Mouse (Mus musculus): Measurements from ENCODE around the gene Cog7. TPM values are rescaled to one million over a fixed set of nuclear protein-coding genes. Genes with fewer than 3 reads are reported as not detected.
A peak's percentile ranks its signal among the peaks of the same experiment; 100 is the strongest.

Gene Cog7
- polyA plus RNA-seq, 1 experiment = 39.9 TPM

DNA sequence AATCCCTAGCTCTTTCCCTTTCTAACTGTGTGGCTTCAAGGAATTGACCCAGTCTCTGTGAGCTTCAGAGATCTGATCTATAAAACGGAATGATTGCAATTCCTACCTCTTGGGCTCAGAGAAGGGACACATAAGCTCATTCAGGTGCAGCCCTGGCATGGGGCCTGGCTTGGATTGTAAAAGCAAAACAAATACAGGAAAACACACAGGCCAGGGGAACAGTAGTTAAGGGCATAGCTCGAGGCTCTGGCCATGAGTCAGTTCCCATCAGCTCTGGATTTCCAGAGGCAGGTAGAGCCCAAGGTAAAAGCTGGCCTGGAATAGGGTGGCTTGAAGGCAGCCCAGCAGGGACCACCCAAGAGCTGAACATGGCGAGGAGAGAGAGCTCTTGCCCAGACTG, 107.5 kb downstream of the Cog7 start:
- H3K36me3 ChIP-seq (ENCODE audit: control insufficient read depth, insufficient read depth, low read length) = no peaks in the 10 kb centered on the region
- peak; percentile 19 for DNase-seq
- peak overlapping the region; percentile 75 for H3K27ac ChIP-seq (ENCODE audit: insufficient read depth, low read depth, low read length)
- H3K4me1 ChIP-seq (ENCODE audit: control insufficient read depth, insufficient read depth, low read length) = no peaks in the 10 kb centered on the region
- TF ChIP-seq CTCF (conservative IDR thresholded peaks at IDR 0.05; ENCODE audit: insufficient read depth, insufficient read length, low read depth, low read length) (no peak), POLR2A (IDR thresholded peaks at IDR 0.05; ENCODE audit: low read depth, low read length) (no peak)
- 46% methylated on average over 3 of the region's 3 CpGs for WGBS
- no peaks in the 10 kb centered on the region for H3K27me3 ChIP-seq (replicated peaks; ENCODE audit: control insufficient read depth, insufficient read depth, low read length)
- no peak overlapping the region for H3K4me3 ChIP-seq (ENCODE audit: insufficient read depth, low read depth, low read length)

DNA sequence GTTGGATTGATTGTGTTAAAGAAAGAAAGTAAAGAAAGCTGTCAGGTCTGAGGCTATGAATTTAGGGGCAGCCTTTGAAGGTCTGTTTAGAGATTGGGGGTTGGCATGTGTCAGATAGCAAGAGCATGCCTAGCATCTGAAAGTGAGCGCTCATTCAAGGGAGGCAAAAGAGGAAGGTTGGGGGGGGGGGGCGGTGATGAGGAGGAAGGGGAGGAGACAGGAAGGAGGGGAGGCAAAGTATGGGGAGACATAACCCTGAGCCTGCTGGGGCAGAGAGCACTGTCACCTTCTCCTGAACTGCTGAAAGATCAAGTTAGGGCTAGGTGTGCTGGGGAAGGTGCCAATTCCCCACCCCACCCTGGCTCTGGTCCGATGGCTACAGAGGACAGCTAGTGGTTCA, 109.9 kb downstream of the Cog7 start:
- Histone ChIP-seq H3K36me3 (ENCODE audit: control insufficient read depth, insufficient read depth, low read length) (no peaks in the 10 kb centered on the region), H3K4me1 (ENCODE audit: control insufficient read depth, insufficient read depth, low read length) (no peaks in the 10 kb centered on the region), H3K4me3 (ENCODE audit: insufficient read depth, low read depth, low read length) (no peak overlapping the region), H3K27ac (ENCODE audit: insufficient read depth, low read depth, low read length) (peak overlapping the region; percentile 67; the same call in 1 of the 2 replicates), H3K27me3 (replicated peaks; ENCODE audit: control insufficient read depth, insufficient read depth, low read length) (no peaks in the 10 kb centered on the region)
- no peak for DNase-seq
- 67% methylated on average over 2 of the region's 3 CpGs for WGBS
- TF ChIP-seq CTCF (conservative IDR thresholded peaks at IDR 0.05; ENCODE audit: insufficient read depth, insufficient read length, low read depth, low read length) = no peak
- no peak for TF ChIP-seq POLR2A (IDR thresholded peaks at IDR 0.05; ENCODE audit: low read depth, low read length)

DNA sequence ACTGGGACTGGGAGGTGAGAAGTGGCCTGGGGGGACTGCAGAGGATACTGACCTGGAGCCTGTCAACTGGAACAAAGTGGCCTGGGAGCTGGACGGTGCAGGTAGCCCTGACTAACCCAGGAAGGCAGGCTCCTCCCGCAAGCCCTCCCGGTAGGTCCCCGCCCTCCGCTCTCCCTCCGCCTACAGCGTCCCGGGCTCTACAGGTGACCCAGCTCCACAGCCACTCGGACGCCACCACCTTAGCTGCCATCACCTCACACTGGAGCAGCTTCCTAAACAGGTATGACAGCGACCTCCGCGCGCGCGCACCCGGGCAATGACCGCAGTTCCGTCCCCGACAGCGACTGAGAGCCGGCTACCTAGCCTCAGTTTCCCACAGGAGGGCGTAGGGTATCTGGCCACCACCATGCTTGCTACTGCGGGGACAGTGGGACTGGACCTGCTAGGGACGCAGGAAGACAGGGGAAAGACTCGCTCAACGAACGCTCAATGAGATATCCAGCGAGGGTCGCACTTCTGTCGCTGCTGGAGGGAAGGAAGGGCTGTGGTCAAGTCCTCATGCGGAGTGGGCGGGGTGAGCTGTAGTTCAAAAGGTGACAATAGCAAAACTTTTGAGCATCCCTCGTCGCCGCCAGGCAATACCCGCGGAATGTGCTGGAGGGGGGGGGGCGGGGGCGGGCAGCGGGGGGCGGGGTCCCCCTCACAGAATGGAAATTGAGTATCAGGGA, 116.5 kb downstream of the Cog7 start, which contains the start of gene Scnn1b:
Gene Scnn1b (plus strand): TSS at position 181 of the 728 bp plus-strand sequence.
- TF ChIP-seq POLR2A (IDR thresholded peaks at IDR 0.05; ENCODE audit: low read depth, low read length) = no peak
- TF ChIP-seq CTCF (conservative IDR thresholded peaks at IDR 0.05; ENCODE audit: insufficient read depth, insufficient read length, low read depth, low read length) = no peak
- peak; percentile 23 for DNase-seq
- no peaks in the 10 kb centered on the region for H3K4me1 ChIP-seq (ENCODE audit: control insufficient read depth, insufficient read depth, low read length)
- WGBS = 2% methylated on average over 35 of the region's 42 CpGs
- peak within 1 kb of the TSS; percentile 8; the same call in 1 of the 2 replicates for H3K27ac ChIP-seq (ENCODE audit: insufficient read depth, low read depth, low read length)
- no peaks in the 10 kb centered on the region for H3K36me3 ChIP-seq (ENCODE audit: control insufficient read depth, insufficient read depth, low read length)
- H3K27me3 ChIP-seq (replicated peaks; ENCODE audit: control insufficient read depth, insufficient read depth, low read length) = no peaks in the 10 kb centered on the region
- peak within 1 kb of the TSS; percentile 40 for H3K4me3 ChIP-seq (ENCODE audit: insufficient read depth, low read depth, low read length)

DNA sequence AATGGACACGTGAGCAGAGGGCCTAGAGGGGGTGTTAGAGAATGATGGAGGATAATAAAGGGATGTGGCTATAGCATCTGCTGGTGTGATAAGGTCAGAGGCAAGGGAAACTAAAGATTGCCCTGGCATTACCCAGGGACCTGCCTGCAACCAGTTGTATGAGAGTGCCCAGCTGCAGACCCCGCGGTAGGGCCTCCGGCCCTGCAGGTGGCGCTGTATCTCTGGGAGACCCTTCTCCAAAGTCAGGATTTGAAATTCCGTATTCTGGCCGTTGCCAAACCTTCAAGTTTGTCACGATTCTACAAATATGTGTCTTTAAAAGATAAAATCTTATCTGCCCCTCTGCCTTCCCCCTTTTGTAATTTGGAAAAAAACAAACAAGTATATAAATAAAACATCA, 122.6 kb downstream of the Cog7 start:
- Histone ChIP-seq H3K4me1 (ENCODE audit: control insufficient read depth, insufficient read depth, low read length) (no peaks in the 10 kb centered on the region), H3K4me3 (ENCODE audit: insufficient read depth, low read depth, low read length) (no peak overlapping the region), H3K36me3 (ENCODE audit: control insufficient read depth, insufficient read depth, low read length) (no peaks in the 10 kb centered on the region), H3K27ac (ENCODE audit: insufficient read depth, low read depth, low read length) (no peak overlapping the region), H3K27me3 (replicated peaks; ENCODE audit: control insufficient read depth, insufficient read depth, low read length) (no peaks in the 10 kb centered on the region)
- DNase-seq = no peak
- WGBS = 82% methylated on average over 8 of the region's 8 CpGs
- TF ChIP-seq CTCF (conservative IDR thresholded peaks at IDR 0.05; ENCODE audit: insufficient read depth, insufficient read length, low read depth, low read length) = no peak
- TF ChIP-seq POLR2A (IDR thresholded peaks at IDR 0.05; ENCODE audit: low read depth, low read length) = no peak

DNA sequence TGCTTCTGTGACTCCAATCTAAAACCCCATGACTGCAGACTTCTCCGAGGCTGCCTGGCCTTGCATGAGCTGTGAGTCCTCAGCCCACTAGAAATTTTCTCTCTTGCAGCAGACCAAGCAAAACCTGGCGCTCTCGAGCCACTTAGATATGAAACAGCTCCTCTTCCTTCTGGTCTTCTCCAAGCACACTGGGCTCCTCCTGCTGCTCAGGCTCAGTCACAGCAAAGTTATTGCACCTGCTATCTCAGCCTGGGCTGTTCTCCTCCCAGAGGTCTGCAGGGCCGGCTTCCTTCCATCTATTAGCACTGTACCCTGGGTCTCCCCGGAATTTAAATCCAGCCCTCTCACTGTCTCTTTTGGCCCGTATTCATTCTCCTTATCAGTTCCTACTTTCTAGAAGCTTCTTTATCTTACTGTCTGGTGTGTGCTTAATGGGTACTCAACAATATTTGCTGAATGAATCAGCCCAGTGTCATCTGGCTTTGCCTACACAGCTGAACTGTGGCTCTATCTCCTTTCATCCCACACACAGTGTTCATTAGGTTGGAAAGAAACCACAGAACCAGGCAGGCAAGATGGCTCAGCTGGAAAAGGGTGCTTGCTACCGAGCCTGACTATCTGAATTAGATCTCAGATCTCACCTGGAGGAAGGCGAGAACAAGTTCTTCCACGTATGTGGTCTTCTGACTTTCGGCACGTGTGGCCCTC, 124.2 kb downstream of the Cog7 start:
- H3K36me3 ChIP-seq (ENCODE audit: control insufficient read depth, insufficient read depth, low read length) = no peaks in the 10 kb centered on the region
- H3K27me3 ChIP-seq (replicated peaks; ENCODE audit: control insufficient read depth, insufficient read depth, low read length) = no peaks in the 10 kb centered on the region
- no peak overlapping the region for H3K4me3 ChIP-seq (ENCODE audit: insufficient read depth, low read depth, low read length)
- no peak overlapping the region for H3K27ac ChIP-seq (ENCODE audit: insufficient read depth, low read depth, low read length)
- no peak for DNase-seq
- TF ChIP-seq CTCF (conservative IDR thresholded peaks at IDR 0.05; ENCODE audit: insufficient read depth, insufficient read length, low read depth, low read length) (no peak), POLR2A (IDR thresholded peaks at IDR 0.05; ENCODE audit: low read depth, low read length) (no peak)
- H3K4me1 ChIP-seq (ENCODE audit: control insufficient read depth, insufficient read depth, low read length) = no peaks in the 10 kb centered on the region
- 82% methylated on average over 11 of the region's 11 CpGs for WGBS

DNA sequence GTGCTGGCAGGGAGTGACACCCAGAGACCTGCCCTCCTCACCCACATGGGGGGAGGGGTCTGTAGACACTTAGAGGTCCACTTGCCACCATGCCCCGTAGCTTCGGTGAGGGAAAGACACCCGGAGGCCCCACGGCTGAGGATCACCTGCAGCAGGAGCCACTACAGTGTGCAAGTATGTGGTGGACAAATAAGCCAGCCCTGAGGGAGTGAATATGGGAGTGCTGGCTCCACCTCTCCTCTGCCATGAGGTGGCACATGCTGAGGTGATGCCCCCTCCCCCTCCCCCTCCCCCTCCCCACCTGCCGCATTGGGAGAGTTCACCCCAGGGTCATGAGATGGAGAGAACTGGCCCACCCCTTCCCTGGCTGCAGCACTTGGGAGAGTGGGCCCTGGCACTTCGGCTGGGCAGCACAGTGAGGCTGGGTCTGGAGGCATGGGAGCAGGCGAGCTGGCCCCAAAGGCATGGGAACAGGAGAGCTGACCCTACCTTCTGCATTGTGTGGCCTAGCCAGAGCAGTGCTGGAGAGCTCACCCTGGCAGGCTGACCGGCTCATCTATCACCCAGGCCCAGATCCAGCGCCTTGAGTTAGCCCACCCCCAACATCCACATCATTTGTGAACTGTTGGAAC, 132.9 kb downstream of the Cog7 start:
- no peak for DNase-seq
- no peak overlapping the region for H3K4me3 ChIP-seq (ENCODE audit: insufficient read depth, low read depth, low read length)
- WGBS = 74% methylated on average over 9 of the region's 9 CpGs
- no peaks in the 10 kb centered on the region for H3K36me3 ChIP-seq (ENCODE audit: control insufficient read depth, insufficient read depth, low read length)
- no peaks in the 10 kb centered on the region for H3K27me3 ChIP-seq (replicated peaks; ENCODE audit: control insufficient read depth, insufficient read depth, low read length)
- TF ChIP-seq POLR2A (IDR thresholded peaks at IDR 0.05; ENCODE audit: low read depth, low read length) (no peak), CTCF (conservative IDR thresholded peaks at IDR 0.05; ENCODE audit: insufficient read depth, insufficient read length, low read depth, low read length) (no peak)
- no peak overlapping the region for H3K27ac ChIP-seq (ENCODE audit: insufficient read depth, low read depth, low read length)
- H3K4me1 ChIP-seq (ENCODE audit: control insufficient read depth, insufficient read depth, low read length) = no peaks in the 10 kb centered on the region

DNA sequence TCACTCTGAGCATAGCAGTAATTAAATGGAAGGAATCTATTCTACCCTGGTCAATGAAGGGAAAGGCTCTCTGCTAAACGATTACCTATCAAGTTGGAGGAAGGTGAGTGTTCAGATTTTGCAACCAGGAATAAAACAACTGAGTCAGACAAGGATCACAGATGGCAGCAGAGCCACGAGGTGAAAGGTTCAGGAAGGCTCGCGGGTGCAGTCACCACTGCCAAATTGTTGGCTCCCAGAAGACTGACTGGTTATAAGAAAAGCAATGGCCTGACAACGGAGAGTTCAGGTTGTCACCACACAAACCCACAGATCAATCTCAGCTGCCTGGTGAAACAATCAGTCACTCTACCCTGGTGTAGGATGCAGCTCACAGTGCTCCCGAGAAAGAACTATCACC, 135.5 kb downstream of the Cog7 start:
- H3K36me3 ChIP-seq (ENCODE audit: control insufficient read depth, insufficient read depth, low read length) = no peaks in the 10 kb centered on the region
- WGBS = 72% methylated on average over 6 of the region's 6 CpGs
- no peak for DNase-seq

More for the DNA sequence above, 135.5 kb downstream of the Cog7 start:
- no peaks in the 10 kb centered on the region for H3K4me1 ChIP-seq (ENCODE audit: control insufficient read depth, insufficient read depth, low read length)
- no peak for TF ChIP-seq POLR2A (IDR thresholded peaks at IDR 0.05; ENCODE audit: low read depth, low read length)
- TF ChIP-seq CTCF (conservative IDR thresholded peaks at IDR 0.05; ENCODE audit: insufficient read depth, insufficient read length, low read depth, low read length) = no peak
- H3K27ac ChIP-seq (ENCODE audit: insufficient read depth, low read depth, low read length) = no peak overlapping the region
- no peaks in the 10 kb centered on the region for H3K27me3 ChIP-seq (replicated peaks; ENCODE audit: control insufficient read depth, insufficient read depth, low read length)
- no peak overlapping the region for H3K4me3 ChIP-seq (ENCODE audit: insufficient read depth, low read depth, low read length)

Data from kidney, adult 2 months (tissue).